Mouse (Mus musculus) limb, embryonic 14.5 days (tissue): Measurements from ENCODE around the gene Pex19. TPM values are rescaled to one million over a fixed set of nuclear protein-coding genes. Genes with fewer than 3 reads are reported as not detected.

Experiments used
- ATAC-seq: fragments of 200-750 bp; cut with Nextera tagmentation; 2 replicates; pipeline ENCODE4 v1.8.0; 2017; ENCODE audit warnings: low read depth, moderate number of reproducible peaks, moderate TSS enrichment; ENCODE audit not compliant: low FRiP score
- DNase-seq: peaks from one replicate; pipeline ENCODE4 v3.0.0-alpha.2; 2015; ENCODE audit warnings: low spot score
- H3K27ac ChIP-seq: fragments of 300-500 bp; sonication (generic); replicated peaks from 2 replicates; pipeline ENCODE4 v1.5.1; 2014; ENCODE audit warnings: low read depth, mild to moderate bottlenecking, low read length, moderate library complexity, mixed read lengths
- H3K27me3 ChIP-seq: fragments of 300-500 bp; sonication (generic); 2 replicates; pipeline ENCODE4 v1.6.1; 2014; ENCODE audit warnings: low read length, mixed read lengths; ENCODE audit not compliant: control insufficient read depth, insufficient read depth
- H3K36me3 ChIP-seq: fragments of 300-500 bp; sonication (generic); 2 replicates; pipeline ENCODE4 v1.6.1; 2014; ENCODE audit warnings: mild to moderate bottlenecking, low read length, moderate library complexity, mixed read lengths; ENCODE audit not compliant: control insufficient read depth, insufficient read depth
- H3K4me1 ChIP-seq: fragments of 300-500 bp; sonication (generic); 2 replicates; pipeline ENCODE4 v1.6.1; 2014; ENCODE audit warnings: antibody characterized with exemption, low read length, mixed read lengths; ENCODE audit not compliant: control insufficient read depth, insufficient read depth
- H3K4me2 ChIP-seq: fragments of 300-500 bp; sonication (generic); replicated peaks from 2 replicates; pipeline ENCODE4 v1.6.1; 2014; ENCODE audit warnings: low read depth, mild to moderate bottlenecking, low read length, moderate library complexity; ENCODE audit not compliant: severe bottlenecking
- H3K4me3 ChIP-seq: fragments of 300-500 bp; sonication (generic); replicated peaks from 2 replicates; pipeline ENCODE4 v1.5.1; 2014; ENCODE audit warnings: low read length
- H3K9ac ChIP-seq: fragments of 300-500 bp; sonication (generic); 2 replicates; pipeline ENCODE4 v1.6.1; 2014; ENCODE audit warnings: mild to moderate bottlenecking, low read depth, low read length, moderate library complexity; ENCODE audit not compliant: severe bottlenecking
- H3K9me3 ChIP-seq: fragments of 300-500 bp; sonication (generic); 2 replicates; pipeline ENCODE4 v1.6.1; 2016; ENCODE audit warnings: low read length; ENCODE audit not compliant: control insufficient read depth
- POLR2A ChIP-seq: fragments of 200-500 bp; IDR thresholded peaks from 2 replicates; pipeline ENCODE4 v1.8.0; 2012; ENCODE audit warnings: inconsistent platforms, mild to moderate bottlenecking, moderate library complexity, borderline replicate concordance; ENCODE audit not compliant: insufficient read depth, insufficient read length; ENCODE audit errors: extremely low read depth
- WGBS: fragments of 180-500 bp; shearing (Covaris S2); extraction: QIAGEN DNeasy Blood & Tissue Kit; methylation state at CpG from one replicate; pipeline ENCODE4 v1.1.7; 2014; 5-methylcytosine and 5-hydroxymethylcytosine counted together
- polyA plus RNA-seq, 2 experiments: library from polyadenylated mRNA; depleted of rRNA in 1 of 2; stranded (reverse) in 1 of 2; unstranded in 1 of 2; fragments of >200 nt; fragmentation: Nextera tagmentation in 1 of 2; extraction: Ambion mirVana in 1 of 2; gene quantifications; 2 replicates each; pipeline versions ENCODE4 v1.2.1 to v1.2.3; 2012 to 2014

Gene Pex19
- polyA plus RNA-seq, 2 experiments: 100 to 129 TPM

- no peak for TF ChIP-seq POLR2A
- Histone ChIP-seq H3K27me3 (no peaks in the 10 kb centered on the region), H3K27ac (no peak overlapping the region), H3K4me2 (no peak overlapping the region), H3K36me3 (peaks cover 80% of the 10 kb centered on the region), H3K4me3 (no peak overlapping the region), H3K4me1 (no peaks in the 10 kb centered on the region), H3K9ac (no peak overlapping the region), H3K9me3 (no peaks in the 10 kb centered on the region)
- no peak for ATAC-seq
- no peak for DNase-seq
- WGBS: 92% methylated on average over 3 of the region's 3 CpGs
Observed at GRCm38 (mm10) chr1:172181777-172182176, 55.2 kb downstream of the Pex19 start.

DNA sequence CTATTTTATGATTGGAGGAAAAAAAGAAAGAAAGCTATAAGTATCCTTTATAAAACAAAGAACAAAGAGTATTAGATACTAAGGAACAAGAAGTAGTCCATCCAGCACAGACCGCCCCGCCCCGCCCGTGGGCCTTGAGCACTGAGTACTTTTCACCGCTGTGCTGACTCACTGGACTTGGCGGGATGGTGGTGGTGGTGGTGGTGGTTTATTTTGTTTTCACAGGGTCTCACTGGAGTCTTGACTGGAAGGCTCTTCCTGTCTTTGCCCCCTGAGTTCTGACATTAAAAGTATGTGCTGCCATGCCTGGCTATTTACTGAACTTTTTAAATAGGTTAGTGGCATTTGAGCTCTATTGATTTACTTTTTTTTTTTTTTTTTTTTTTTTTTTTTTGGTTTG lies 56.5 kb downstream of the Pex19 start:
- Histone ChIP-seq H3K4me3 (no peak overlapping the region), H3K4me2 (no peak overlapping the region), H3K9ac (no peak overlapping the region), H3K27me3 (no peaks in the 10 kb centered on the region), H3K27ac (no peak overlapping the region), H3K36me3 (peaks cover 83% of the 10 kb centered on the region), H3K9me3 (no peaks in the 10 kb centered on the region), H3K4me1 (no peaks in the 10 kb centered on the region)
- DNase-seq (no peak), ATAC-seq (no peak)
- WGBS: 98% methylated on average over 6 of the region's 6 CpGs
- TF ChIP-seq POLR2A: no peak

DNA sequence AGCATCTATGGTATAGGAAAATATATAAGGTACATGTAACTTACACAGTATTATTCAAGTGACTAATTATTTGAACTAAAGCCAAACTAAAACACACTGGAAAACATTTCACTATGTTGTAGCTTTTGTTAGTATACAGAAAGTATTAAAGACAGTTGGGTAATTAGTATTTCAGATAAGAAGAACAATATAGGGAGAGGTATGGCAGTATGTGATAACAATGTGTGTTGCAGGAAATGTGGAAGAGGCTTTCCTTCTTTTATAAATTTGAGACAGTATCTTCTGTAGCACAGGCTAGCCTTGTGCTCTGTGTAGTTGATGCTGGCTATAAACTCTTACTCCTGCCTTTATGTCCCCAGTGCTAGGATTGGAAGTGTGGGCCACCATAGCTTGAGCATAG lies 57.4 kb downstream of the Pex19 start:
- Histone ChIP-seq H3K36me3 (peaks cover 85% of the 10 kb centered on the region), H3K4me2 (no peak overlapping the region)

More for the DNA sequence above, 57.4 kb downstream of the Pex19 start:
- DNase-seq (no peak), ATAC-seq (no peak)
- Histone ChIP-seq H3K27ac (no peak overlapping the region), H3K4me3 (no peak overlapping the region), H3K27me3 (no peaks in the 10 kb centered on the region), H3K9me3 (no peaks in the 10 kb centered on the region), H3K4me1 (no peaks in the 10 kb centered on the region), H3K9ac (no peak overlapping the region)
- TF ChIP-seq POLR2A: no peak

Other genes starting within 250 kb of the Pex19 start
- gene Gm10521, start 231.1 kb upstream of the Pex19 start, polyA plus RNA-seq (2012; rRNA removed): 0.16 and 0.18 TPM in 2 replicates
- gene Gm10521, start 231.1 kb upstream of the Pex19 start, polyA plus RNA-seq (2014; fragmentation: Nextera tagmentation; extraction: Ambion mirVana): not detected in 2 replicates
- 0.04 and 0.11 TPM in 2 replicates for gene Slamf6, start 209.2 kb upstream of the Pex19 start, polyA plus RNA-seq (2012; rRNA removed)
- 0.32 TPM in 1 of 2 replicates, not detected in the other for gene Slamf6, start 209.2 kb upstream of the Pex19 start, polyA plus RNA-seq (2014; fragmentation: Nextera tagmentation; extraction: Ambion mirVana)
- 29.4 and 35.6 TPM in 2 replicates for gene Vangl2, start 98.3 kb upstream of the Pex19 start, polyA plus RNA-seq (2012; rRNA removed)
- 15.6 and 19.1 TPM in 2 replicates for gene Vangl2, start 98.3 kb upstream of the Pex19 start, polyA plus RNA-seq (2014; fragmentation: Nextera tagmentation; extraction: Ambion mirVana)
- gene Nhlh1, start 69.2 kb upstream of the Pex19 start, polyA plus RNA-seq (2012; rRNA removed): 0.25 and 0.41 TPM in 2 replicates
- gene Nhlh1, start 69.2 kb upstream of the Pex19 start, polyA plus RNA-seq (2014; fragmentation: Nextera tagmentation; extraction: Ambion mirVana): not detected in 2 replicates
- 187 and 191 TPM in 2 replicates for gene Copa, start 44.2 kb upstream of the Pex19 start, polyA plus RNA-seq (2012; rRNA removed)
- gene Copa, start 44.2 kb upstream of the Pex19 start, polyA plus RNA-seq (2014; fragmentation: Nextera tagmentation; extraction: Ambion mirVana): 230 and 247 TPM in 2 replicates
- gene Ncstn, start 44.0 kb upstream of the Pex19 start, polyA plus RNA-seq (2012; rRNA removed): 137 and 161 TPM in 2 replicates
- gene Ncstn, start 44.0 kb upstream of the Pex19 start, polyA plus RNA-seq (2014; fragmentation: Nextera tagmentation; extraction: Ambion mirVana): 98.4 and 103 TPM in 2 replicates
- gene Dcaf8, start 21.3 kb downstream of the Pex19 start, polyA plus RNA-seq (2012; rRNA removed): 120 TPM in 2 replicates
- 121 and 131 TPM in 2 replicates for gene Dcaf8, start 21.3 kb downstream of the Pex19 start, polyA plus RNA-seq (2014; fragmentation: Nextera tagmentation; extraction: Ambion mirVana)
- 106 and 108 TPM in 2 replicates for gene Pea15a, start 80.0 kb downstream of the Pex19 start, polyA plus RNA-seq (2012; rRNA removed)
- 119 and 122 TPM in 2 replicates for gene Pea15a, start 80.0 kb downstream of the Pex19 start, polyA plus RNA-seq (2014; fragmentation: Nextera tagmentation; extraction: Ambion mirVana)
- 13.3 and 17.8 TPM in 2 replicates for gene Casq1, start 93.1 kb downstream of the Pex19 start, polyA plus RNA-seq (2012; rRNA removed)
- gene Casq1, start 93.1 kb downstream of the Pex19 start, polyA plus RNA-seq (2014; fragmentation: Nextera tagmentation; extraction: Ambion mirVana): 11.3 and 14.9 TPM in 2 replicates
- 0.03 TPM in 1 of 2 replicates, not detected in the other for gene Atp1a4, start 131.7 kb downstream of the Pex19 start, polyA plus RNA-seq (2012; rRNA removed)
- not detected in 2 replicates for gene Atp1a4, start 131.7 kb downstream of the Pex19 start, polyA plus RNA-seq (2014; fragmentation: Nextera tagmentation; extraction: Ambion mirVana)
- gene Igsf8, start 134.9 kb downstream of the Pex19 start, polyA plus RNA-seq (2012; rRNA removed): 71.4 and 86.4 TPM in 2 replicates
- 49.8 and 50.1 TPM in 2 replicates for gene Igsf8, start 134.9 kb downstream of the Pex19 start, polyA plus RNA-seq (2014; fragmentation: Nextera tagmentation; extraction: Ambion mirVana)
- 11.3 and 13.5 TPM in 2 replicates for gene Atp1a2, start 171.3 kb downstream of the Pex19 start, polyA plus RNA-seq (2012; rRNA removed)
- gene Atp1a2, start 171.3 kb downstream of the Pex19 start, polyA plus RNA-seq (2014; fragmentation: Nextera tagmentation; extraction: Ambion mirVana): 1.7 and 1.8 TPM in 2 replicates
- 0.01 and 0.08 TPM in 2 replicates for gene Kcnj9, start 202.6 kb downstream of the Pex19 start, polyA plus RNA-seq (2012; rRNA removed)
- gene Kcnj9, start 202.6 kb downstream of the Pex19 start, polyA plus RNA-seq (2014; fragmentation: Nextera tagmentation; extraction: Ambion mirVana): not detected in 2 replicates
- 0.14 and 0.18 TPM in 2 replicates for gene Kcnj10, start 214.5 kb downstream of the Pex19 start, polyA plus RNA-seq (2012; rRNA removed)
- 0.03 and 0.12 TPM in 2 replicates for gene Kcnj10, start 214.5 kb downstream of the Pex19 start, polyA plus RNA-seq (2014; fragmentation: Nextera tagmentation; extraction: Ambion mirVana)
- 9.6 and 11.8 TPM in 2 replicates for gene Pigm, start 249.8 kb downstream of the Pex19 start, polyA plus RNA-seq (2012; rRNA removed)
- gene Pigm, start 249.8 kb downstream of the Pex19 start, polyA plus RNA-seq (2014; fragmentation: Nextera tagmentation; extraction: Ambion mirVana): 6.7 and 7.6 TPM in 2 replicates